Mouse (Mus musculus) stomach, postnatal 0 days (tissue): ENCODE results near the gene Lrch3. TPM values are rescaled to one million over a fixed set of nuclear protein-coding genes. Genes with fewer than 3 reads are reported as not detected.

Experiments
- ATAC-seq: fragments of 200-750 bp; cut with Nextera tagmentation; 2 replicates; pipeline ENCODE4 v1.8.0; 2017; ENCODE audit not compliant: low FRiP score, low TSS enrichment
- DNase-seq: peaks from one replicate; pipeline ENCODE4 v3.0.0-alpha.2; 2016; ENCODE audit warnings: low spot score
- H3K27ac ChIP-seq: fragments of 300-500 bp; sonication (generic); replicated peaks from 2 replicates; pipeline ENCODE4 v1.5.1; 2014; ENCODE audit warnings: mild to moderate bottlenecking, control low read depth
- H3K27me3 ChIP-seq: fragments of 300-500 bp; sonication (generic); 2 replicates; pipeline ENCODE4 v1.6.1; 2014; ENCODE audit warnings: low read length; ENCODE audit not compliant: control insufficient read depth, insufficient read depth
- H3K36me3 ChIP-seq: fragments of 300-500 bp; sonication (generic); 2 replicates; pipeline ENCODE4 v1.6.1; 2014; ENCODE audit warnings: low read length, mixed read lengths; ENCODE audit not compliant: control insufficient read depth, insufficient read depth
- H3K4me1 ChIP-seq: fragments of 300-500 bp; sonication (generic); replicated peaks from 2 replicates; pipeline ENCODE4 v1.6.1; 2014; ENCODE audit warnings: antibody characterized with exemption; ENCODE audit not compliant: control insufficient read depth, insufficient read depth
- H3K4me2 ChIP-seq: fragments of 300-500 bp; sonication (generic); replicated peaks from 2 replicates; pipeline ENCODE4 v1.6.1; 2014; ENCODE audit warnings: low read depth, mild to moderate bottlenecking, control low read depth, moderate library complexity
- H3K4me3 ChIP-seq: fragments of 300-500 bp; sonication (generic); 2 replicates; pipeline ENCODE4 v1.5.1; 2014; ENCODE audit warnings: low read depth, low read length, control low read depth
- H3K9ac ChIP-seq: fragments of 300-500 bp; sonication (generic); 2 replicates; pipeline ENCODE4 v1.6.1; 2014; ENCODE audit warnings: mild to moderate bottlenecking, low read length, control low read depth, mixed read lengths
- H3K9me3 ChIP-seq: fragments of 300-500 bp; sonication (generic); 2 replicates; pipeline ENCODE4 v1.6.1; 2016; ENCODE audit warnings: low read length; ENCODE audit not compliant: control insufficient read depth
- CTCF ChIP-seq: IDR thresholded peaks from 2 replicates; pipeline ENCODE4 v1.5.1; 2016; ENCODE audit warnings: antibody characterized with exemption, low read depth, mild to moderate bottlenecking, moderate library complexity
- EP300 ChIP-seq: optimal IDR thresholded peaks from 2 replicates; pipeline ENCODE3; 2016; ENCODE audit warnings: antibody characterized with exemption
- WGBS: fragments of 180-500 bp; shearing (Covaris S2); extraction: QIAGEN DNeasy Blood & Tissue Kit; methylation state at CpG from one replicate; pipeline ENCODE4 v1.1.7; 2014; 5-methylcytosine and 5-hydroxymethylcytosine counted together
- polyA plus RNA-seq: library from polyadenylated mRNA; unstranded; fragments of >200 nt; fragmentation: Nextera tagmentation; extraction: Ambion mirVana; gene quantifications from 2 replicates; pipeline ENCODE4 v1.2.1, GENCODE M21; 2015

Gene Lrch3
- polyA plus RNA-seq, 1 experiment from 2014 or later = 8.1 TPM

DNA sequence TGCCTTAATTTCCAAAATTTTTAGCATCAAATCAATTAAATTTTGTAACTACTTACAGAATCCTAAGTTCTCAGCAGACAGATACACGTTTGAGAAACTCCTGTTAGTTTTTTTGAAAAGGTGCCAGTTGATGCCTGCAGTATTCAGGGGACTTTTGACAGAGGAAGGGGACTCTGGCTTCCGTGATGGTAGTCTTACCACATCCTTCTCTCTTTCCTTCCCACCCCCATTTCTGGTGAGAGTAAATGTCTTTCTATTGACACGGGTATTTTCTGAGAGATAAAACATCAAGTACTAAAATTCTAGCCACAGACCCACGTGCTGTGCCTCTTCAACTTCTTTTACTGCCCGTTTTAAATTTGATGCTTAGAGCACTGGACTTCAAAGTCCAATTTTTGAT lies 39.9 kb downstream of the Lrch3 start:
- Histone ChIP-seq H3K4me2 (no peak overlapping the region), H3K36me3 (no peaks in the 10 kb centered on the region; the same call in 1 of the 2 replicates), H3K9ac (no peak overlapping the region), H3K27me3 (no peaks in the 10 kb centered on the region), H3K4me3 (no peak overlapping the region), H3K27ac (no peak overlapping the region), H3K9me3 (no peaks in the 10 kb centered on the region), H3K4me1 (no peaks in the 10 kb centered on the region)
- DNase-seq (no peak), ATAC-seq (no peak)
- 72% methylated on average over 5 of the region's 5 CpGs for whole genome bisulfite sequencing
- TF ChIP-seq CTCF (no peak), EP300 (no peak)

DNA sequence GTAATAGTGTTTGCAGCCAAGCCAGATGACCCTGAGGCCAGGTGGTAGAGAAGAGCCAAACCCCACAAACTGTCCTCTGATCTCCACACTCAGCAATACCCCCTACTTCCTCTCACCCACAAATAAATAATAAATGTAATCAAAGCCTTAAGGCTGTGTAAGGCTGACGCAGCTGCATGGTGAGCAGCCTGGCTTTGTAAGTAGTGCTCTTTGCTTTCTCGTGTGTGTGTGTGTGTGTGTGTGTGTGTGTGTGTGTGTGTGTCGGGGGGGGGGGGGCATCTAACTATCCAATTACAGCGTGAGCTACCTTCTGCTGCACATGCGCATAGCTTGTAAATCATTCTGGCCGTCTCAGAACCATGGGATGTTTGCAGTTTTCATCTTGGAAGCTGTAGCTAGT lies 40.4 kb downstream of the Lrch3 start:
- Histone ChIP-seq H3K9me3 (no peaks in the 10 kb centered on the region), H3K36me3 (peaks cover under 1% of the 10 kb centered on the region; the same call in 1 of the 2 replicates), H3K27me3 (no peaks in the 10 kb centered on the region), H3K4me1 (no peaks in the 10 kb centered on the region), H3K27ac (no peak overlapping the region), H3K9ac (no peak overlapping the region), H3K4me2 (no peak overlapping the region), H3K4me3 (no peak overlapping the region)
- DNase-seq (no peak), ATAC-seq (no peak)
- WGBS = 54% methylated on average over 6 of the region's 6 CpGs
- no peak for TF ChIP-seq CTCF
- TF ChIP-seq EP300 = no peak

DNA sequence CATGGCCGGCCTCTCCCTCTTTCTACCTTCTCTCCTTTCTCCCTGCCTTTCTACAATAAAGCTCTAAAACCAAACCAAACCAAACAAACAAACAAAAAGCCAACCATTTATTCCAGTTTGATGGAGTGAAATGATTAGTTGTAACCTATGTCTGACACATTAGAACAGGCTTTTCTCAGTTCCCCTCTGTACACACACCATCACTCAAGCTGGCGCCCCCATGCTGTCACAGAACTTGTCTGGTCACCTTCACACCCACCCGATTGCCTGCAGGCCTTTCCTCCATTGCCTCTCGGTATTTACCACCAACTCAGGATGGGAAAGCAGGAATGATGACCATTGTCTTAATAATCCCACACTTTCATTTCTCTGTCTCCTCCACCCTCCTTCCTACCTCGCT lies 43.0 kb downstream of the Lrch3 start:
- no peak overlapping the region for H3K4me3 ChIP-seq
- H3K4me1 ChIP-seq = no peaks in the 10 kb centered on the region
- H3K4me2 ChIP-seq = no peak overlapping the region
- no peak for DNase-seq
- H3K36me3 ChIP-seq = peaks cover 8% of the 10 kb centered on the region; the same call in 1 of the 2 replicates
- no peaks in the 10 kb centered on the region for H3K27me3 ChIP-seq
- no peak for ATAC-seq
- no peak for TF ChIP-seq CTCF
- TF ChIP-seq EP300 = no peak
- H3K27ac ChIP-seq = no peak overlapping the region
- H3K9me3 ChIP-seq = no peaks in the 10 kb centered on the region
- H3K9ac ChIP-seq = no peak overlapping the region
- 57% methylated on average over 5 of the region's 5 CpGs for WGBS

DNA sequence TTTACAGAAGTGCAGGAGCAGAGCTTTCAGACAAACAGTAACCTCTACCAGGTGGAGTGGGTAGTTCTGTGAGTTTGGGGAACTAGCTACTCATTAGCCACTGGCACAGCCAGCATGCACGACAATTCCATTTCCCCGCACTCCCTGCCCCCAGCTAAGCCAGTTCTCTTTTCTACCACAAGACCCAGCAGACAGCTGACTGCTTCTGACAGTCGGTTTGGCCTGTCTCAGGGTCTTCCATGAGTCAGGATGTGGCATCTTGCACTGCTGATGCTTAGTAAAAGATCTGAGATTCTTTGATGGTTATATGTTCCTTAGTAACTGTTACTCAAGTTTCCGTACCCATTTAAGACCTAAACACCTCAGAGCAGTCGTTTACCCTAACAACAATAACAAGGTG lies 58.6 kb downstream of the Lrch3 start:
- TF ChIP-seq EP300 (no peak), CTCF (no peak)
- no peak for DNase-seq
- H3K4me2 ChIP-seq = no peak overlapping the region
- H3K4me3 ChIP-seq = no peak overlapping the region
- H3K27me3 ChIP-seq = no peaks in the 10 kb centered on the region
- no peaks in the 10 kb centered on the region for H3K9me3 ChIP-seq
- H3K4me1 ChIP-seq = no peaks in the 10 kb centered on the region
- peaks cover 9% of the 10 kb centered on the region; the same call in 1 of the 2 replicates for H3K36me3 ChIP-seq
- WGBS = 59% methylated on average over 5 of the region's 5 CpGs
- no peak overlapping the region for H3K27ac ChIP-seq
- H3K9ac ChIP-seq = no peak overlapping the region
- no peak for ATAC-seq

DNA sequence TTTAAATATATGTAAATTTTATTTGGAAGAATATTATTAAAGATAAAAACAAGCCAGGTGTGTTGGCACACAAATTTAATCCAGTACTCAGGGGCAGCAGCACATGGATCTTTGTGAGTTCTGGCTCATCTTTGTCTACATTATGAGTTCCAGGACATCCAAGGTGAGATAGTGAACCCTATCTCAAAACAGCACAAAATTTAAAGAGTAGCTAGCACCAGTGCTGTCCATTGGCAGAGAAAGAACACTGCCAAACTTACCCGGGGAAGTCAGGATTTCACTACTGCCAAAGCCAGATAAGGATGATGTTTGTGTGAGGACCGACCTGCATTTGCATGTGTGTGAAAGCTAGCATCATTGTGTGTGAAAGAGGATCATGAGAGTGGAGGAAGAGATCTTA lies 59.1 kb downstream of the Lrch3 start:
- no peak overlapping the region for H3K27ac ChIP-seq
- no peak overlapping the region for H3K4me2 ChIP-seq
- DNase-seq (no peak), ATAC-seq (no peak)
- H3K36me3 ChIP-seq = peaks cover 9% of the 10 kb centered on the region; the same call in 1 of the 2 replicates
- no peaks in the 10 kb centered on the region for H3K4me1 ChIP-seq
- TF ChIP-seq CTCF (no peak), EP300 (no peak)
- 74% methylated on average over 2 of the region's 2 CpGs for WGBS
- H3K27me3 ChIP-seq = no peaks in the 10 kb centered on the region
- H3K4me3 ChIP-seq = no peak overlapping the region
- no peak overlapping the region for H3K9ac ChIP-seq
- no peaks in the 10 kb centered on the region for H3K9me3 ChIP-seq

DNA sequence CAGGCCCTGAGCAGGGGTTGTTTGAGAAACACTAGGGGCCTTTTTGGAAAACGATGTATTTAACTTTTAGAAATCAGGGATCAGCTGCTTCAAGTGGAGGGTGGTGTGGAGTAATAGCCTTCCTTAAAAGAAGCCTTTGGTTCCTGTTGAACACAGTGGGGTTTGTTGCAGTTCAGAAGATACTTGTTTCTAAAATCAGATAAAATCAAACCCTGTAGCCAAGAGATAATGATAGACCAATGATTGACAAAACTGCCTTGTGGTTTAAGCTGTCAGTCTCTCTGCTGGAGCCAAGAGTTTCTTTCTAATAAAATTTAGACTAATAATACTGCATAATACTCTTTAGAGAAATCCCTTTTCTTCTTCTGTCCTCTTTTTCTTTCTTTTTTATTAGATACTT lies 66.3 kb downstream of the Lrch3 start:
- no peak for TF ChIP-seq EP300
- no peak for TF ChIP-seq CTCF
- no peak for ATAC-seq
- Histone ChIP-seq H3K36me3 (peaks cover 15% of the 10 kb centered on the region; the same call in 1 of the 2 replicates), H3K9me3 (no peaks in the 10 kb centered on the region), H3K4me2 (no peak overlapping the region), H3K4me3 (no peak overlapping the region), H3K9ac (no peak overlapping the region), H3K27me3 (no peaks in the 10 kb centered on the region), H3K4me1 (no peaks in the 10 kb centered on the region), H3K27ac (no peak overlapping the region)
- DNase-seq = no peak
- 80% methylated on average over 1 of the region's 1 CpGs for WGBS
